Mouse (Mus musculus): Measurements from ENCODE around the gene Herc3. TPM values are rescaled to one million over a fixed set of nuclear protein-coding genes. Genes with fewer than 3 reads are reported as not detected.
"Not testable (repeated sequence)": the region's sequence is repeated elsewhere in the genome, so short reads cannot be mapped to it uniquely, and the experiment has no call there.

The Herc3 gene
- polyA plus RNA-seq, 1 experiment, result 44.3 TPM

DNA sequence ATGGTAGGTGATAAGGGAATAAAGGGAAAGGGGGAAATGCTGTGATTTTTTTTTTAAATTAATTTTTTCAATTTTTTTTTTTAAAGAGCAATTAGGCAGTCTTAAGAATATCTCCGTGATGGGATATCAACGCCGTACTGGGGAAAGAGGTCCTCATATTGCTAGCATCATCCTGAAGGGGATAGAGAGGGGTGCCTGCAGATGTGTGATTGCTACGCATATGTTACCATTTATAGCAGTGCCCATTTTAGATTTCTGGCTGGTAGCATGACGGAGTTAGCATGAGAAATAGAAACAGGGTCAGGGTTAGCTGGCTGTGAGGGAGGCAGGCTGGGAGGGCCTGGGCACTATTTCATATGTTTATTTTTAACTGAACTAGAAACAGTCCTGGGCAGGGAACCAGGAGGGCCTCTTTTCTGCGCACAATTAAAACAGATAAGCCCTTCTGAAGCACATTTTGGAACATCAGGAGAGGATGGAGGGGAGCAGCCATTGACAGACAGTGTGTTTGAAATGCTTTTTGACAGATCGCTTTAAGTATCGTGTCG is 31.3 kb downstream of the Herc3 start:
- TF ChIP-seq POLR2A (IDR thresholded peaks at IDR 0.05; ENCODE audit: borderline replicate concordance, extremely low read depth, insufficient read depth, insufficient read length, poor library complexity, severe bottlenecking) (no peak), CTCF (IDR thresholded peaks at IDR 0.05; ENCODE audit: borderline replicate concordance, extremely low read depth, insufficient read depth, insufficient read length) (no peak)
- peak; percentile 50 for DNase-seq (ENCODE audit: low read depth)

- no peak for TF ChIP-seq CTCF (IDR thresholded peaks at IDR 0.05; ENCODE audit: borderline replicate concordance, extremely low read depth, insufficient read depth, insufficient read length)
- peak; percentile 51 for DNase-seq (ENCODE audit: low read depth)
Measured at GRCm38 (mm10) chr6:58863631-58864235, 32.5 kb downstream of the Herc3 start.

GRCm38 (mm10) chr6:58867858-58868257 is 36.6 kb downstream of the Herc3 start:
- not testable (repeated sequence) for DNase-seq (ENCODE audit: low read depth)

GRCm38 (mm10) chr6:58879572-58879971 is 48.3 kb downstream of the Herc3 start:
- DNase-seq (ENCODE audit: low read depth), result no peak
- no peak for TF ChIP-seq CTCF (IDR thresholded peaks at IDR 0.05; ENCODE audit: borderline replicate concordance, extremely low read depth, insufficient read depth, insufficient read length)
- no peak for TF ChIP-seq POLR2A (IDR thresholded peaks at IDR 0.05; ENCODE audit: borderline replicate concordance, extremely low read depth, insufficient read depth, insufficient read length, poor library complexity, severe bottlenecking)

- no peak for TF ChIP-seq CTCF (IDR thresholded peaks at IDR 0.05; ENCODE audit: borderline replicate concordance, extremely low read depth, insufficient read depth, insufficient read length)
- TF ChIP-seq POLR2A (IDR thresholded peaks at IDR 0.05; ENCODE audit: borderline replicate concordance, extremely low read depth, insufficient read depth, insufficient read length, poor library complexity, severe bottlenecking), result no peak
- no peak for DNase-seq (ENCODE audit: low read depth)
Measured at GRCm38 (mm10) chr6:58879987-58880386, 48.7 kb downstream of the Herc3 start.

GRCm38 (mm10) chr6:58880861-58881260 is 49.6 kb downstream of the Herc3 start:
- TF ChIP-seq POLR2A (IDR thresholded peaks at IDR 0.05; ENCODE audit: borderline replicate concordance, extremely low read depth, insufficient read depth, insufficient read length, poor library complexity, severe bottlenecking) (no peak), CTCF (IDR thresholded peaks at IDR 0.05; ENCODE audit: borderline replicate concordance, extremely low read depth, insufficient read depth, insufficient read length) (no peak)
- no peak for DNase-seq (ENCODE audit: low read depth)

GRCm38 (mm10) chr6:58881363-58881762 is 50.1 kb downstream of the Herc3 start:
- DNase-seq (ENCODE audit: low read depth), result peak; percentile 34
- no peak for TF ChIP-seq POLR2A (IDR thresholded peaks at IDR 0.05; ENCODE audit: borderline replicate concordance, extremely low read depth, insufficient read depth, insufficient read length, poor library complexity, severe bottlenecking)
- TF ChIP-seq CTCF (IDR thresholded peaks at IDR 0.05; ENCODE audit: borderline replicate concordance, extremely low read depth, insufficient read depth, insufficient read length), result peak; percentile 20; the same call in 1 of the 2 replicates

GRCm38 (mm10) chr6:58882271-58882670 is 51.0 kb downstream of the Herc3 start:
- DNase-seq (ENCODE audit: low read depth), result peak; percentile 27
- TF ChIP-seq CTCF (IDR thresholded peaks at IDR 0.05; ENCODE audit: borderline replicate concordance, extremely low read depth, insufficient read depth, insufficient read length) (no peak), POLR2A (IDR thresholded peaks at IDR 0.05; ENCODE audit: borderline replicate concordance, extremely low read depth, insufficient read depth, insufficient read length, poor library complexity, severe bottlenecking) (no peak)

- TF ChIP-seq POLR2A (IDR thresholded peaks at IDR 0.05; ENCODE audit: borderline replicate concordance, extremely low read depth, insufficient read depth, insufficient read length, poor library complexity, severe bottlenecking) (no peak), CTCF (IDR thresholded peaks at IDR 0.05; ENCODE audit: borderline replicate concordance, extremely low read depth, insufficient read depth, insufficient read length) (no peak)
- DNase-seq (ENCODE audit: low read depth), result no peak
Measured at GRCm38 (mm10) chr6:58889917-58890316, 58.7 kb downstream of the Herc3 start.

DNA sequence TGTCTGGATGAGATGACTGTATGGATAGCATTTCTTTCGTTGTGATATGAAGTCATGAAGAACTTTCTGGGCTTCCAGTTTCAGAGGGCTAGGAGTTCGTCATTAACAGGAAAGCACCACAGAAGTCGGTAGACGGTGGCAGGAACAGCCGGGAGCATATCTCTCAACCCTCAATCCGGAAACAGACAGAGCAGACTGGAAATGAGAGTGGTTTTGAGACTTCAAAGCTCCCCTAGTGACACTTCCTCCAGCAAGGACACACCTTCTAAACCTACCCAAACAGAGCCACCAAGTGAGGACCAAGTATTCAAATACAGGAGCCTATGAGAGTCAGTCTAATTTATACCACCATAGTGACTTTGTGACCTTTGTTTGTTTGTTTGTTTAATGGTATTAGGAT is 62.0 kb downstream of the Herc3 start:
- DNase-seq (ENCODE audit: low read depth), result no peak
- TF ChIP-seq CTCF (IDR thresholded peaks at IDR 0.05; ENCODE audit: borderline replicate concordance, extremely low read depth, insufficient read depth, insufficient read length) (no peak), POLR2A (IDR thresholded peaks at IDR 0.05; ENCODE audit: borderline replicate concordance, extremely low read depth, insufficient read depth, insufficient read length, poor library complexity, severe bottlenecking) (no peak)

DNA sequence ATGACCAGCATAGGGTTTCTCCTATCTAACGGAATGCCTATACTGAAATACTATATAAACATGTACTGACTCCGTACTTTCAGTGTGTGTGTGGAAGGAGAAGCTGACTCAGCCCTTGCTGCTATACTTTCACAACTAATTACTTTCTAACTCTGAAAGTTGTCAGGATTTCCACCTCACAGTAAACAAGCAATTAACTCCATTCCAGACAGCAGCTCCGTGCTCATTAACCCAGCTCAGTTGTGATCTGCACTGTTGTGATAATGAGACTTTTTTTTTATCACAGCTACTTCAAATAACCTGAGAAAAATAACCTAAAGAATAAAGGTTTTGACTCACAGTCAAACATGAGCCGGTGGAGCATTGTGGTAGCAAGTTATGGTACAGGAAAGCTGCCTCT is 63.7 kb downstream of the Herc3 start:
- no peak for TF ChIP-seq CTCF (IDR thresholded peaks at IDR 0.05; ENCODE audit: borderline replicate concordance, extremely low read depth, insufficient read depth, insufficient read length)
- no peak for TF ChIP-seq POLR2A (IDR thresholded peaks at IDR 0.05; ENCODE audit: borderline replicate concordance, extremely low read depth, insufficient read depth, insufficient read length, poor library complexity, severe bottlenecking)
- DNase-seq (ENCODE audit: low read depth), result peak; percentile 87

- TF ChIP-seq CTCF (IDR thresholded peaks at IDR 0.05; ENCODE audit: borderline replicate concordance, extremely low read depth, insufficient read depth, insufficient read length), result no peak
- DNase-seq (ENCODE audit: low read depth), result peak; percentile 14
Measured at GRCm38 (mm10) chr6:58896648-58897047, 65.4 kb downstream of the Herc3 start.

GRCm38 (mm10) chr6:58899076-58899475 is 67.8 kb downstream of the Herc3 start:
- no peak for TF ChIP-seq POLR2A (IDR thresholded peaks at IDR 0.05; ENCODE audit: borderline replicate concordance, extremely low read depth, insufficient read depth, insufficient read length, poor library complexity, severe bottlenecking)
- no peak for TF ChIP-seq CTCF (IDR thresholded peaks at IDR 0.05; ENCODE audit: borderline replicate concordance, extremely low read depth, insufficient read depth, insufficient read length)
- DNase-seq (ENCODE audit: low read depth), result peak; percentile 72

Measured in brain, embryonic 14.5 days (tissue).